Mouse (Mus musculus) gastrocnemius, adult 2 months (tissue): ENCODE data around the gene Dusp14. TPM values are rescaled to one million over a fixed set of nuclear protein-coding genes. Genes with fewer than 3 reads are reported as not detected.

Experiments
- DNase-seq: peaks from one replicate; pipeline ENCODE4 v3.0.0; 2022
- H3K27ac ChIP-seq: fragments of 200-600 bp; 2 replicates; pipeline ENCODE4 v1.8.1; 2022; ENCODE audit warnings: mild to moderate bottlenecking
- H3K4me3 ChIP-seq: fragments of 200-600 bp; 2 replicates; pipeline ENCODE4 v1.8.1; 2022; ENCODE audit warnings: mild to moderate bottlenecking, moderate library complexity
- CTCF ChIP-seq: fragments of 200-600 bp; IDR thresholded peaks from 2 replicates; pipeline ENCODE4 v1.8.1; 2022; ENCODE audit warnings: antibody characterized with exemption, mild to moderate bottlenecking, moderate library complexity
- intact Hi-C: fragments of 180-260 bp; cut with DNase I; formaldehyde crosslinking; loops from one replicate; pipeline ENCODE4 v1.15.1; 2025
- total RNA-seq, 2 experiments: library from RNA; stranded (reverse); gene quantifications; 2 replicates each; pipeline ENCODE4 v1.2.3; 2021

Dusp14 gene
- total RNA-seq, 2 experiments from 2014 or later = 6.1 to 7.9 TPM

GRCm38 (mm10) chr11:84079887-84080286 is 10.8 kb upstream of the Dusp14 start:
- intact Hi-C loops = no loop called here
- no peak for TF ChIP-seq CTCF
- Histone ChIP-seq H3K4me3 (no peak overlapping the region), H3K27ac (peak overlapping the region; percentile 83)
- no peak for DNase-seq

- intact Hi-C loops = no loop called here
- H3K4me3 ChIP-seq = no peak overlapping the region
- H3K27ac ChIP-seq = peak overlapping the region; percentile 83
- DNase-seq = no peak
- no peak for TF ChIP-seq CTCF
Measured at GRCm38 (mm10) chr11:84079361-84079760, 10.3 kb upstream of the Dusp14 start.

GRCm38 (mm10) chr11:84078601-84079000 is 9.5 kb upstream of the Dusp14 start:
- H3K27ac ChIP-seq = peak overlapping the region; percentile 83
- peak overlapping the region; percentile 25 for H3K4me3 ChIP-seq
- peak; percentile 69 for DNase-seq
- intact Hi-C loops = no loop called here
- no peak for TF ChIP-seq CTCF

GRCm38 (mm10) chr11:84077008-84077407 is 7.9 kb upstream of the Dusp14 start:
- no peak overlapping the region for H3K4me3 ChIP-seq
- no peak for TF ChIP-seq CTCF
- DNase-seq = peak; percentile 37
- H3K27ac ChIP-seq = peak overlapping the region; percentile 31; the same call in 1 of the 2 replicates
- intact Hi-C loops = no loop called here

GRCm38 (mm10) chr11:84073816-84074764 is 5.0 kb upstream of the Dusp14 start:
- Histone ChIP-seq H3K4me3 (no peak overlapping the region), H3K27ac (peak overlapping the region; percentile 63)
- intact Hi-C loops = no loop called here
- TF ChIP-seq CTCF = no peak
- peak; percentile 39 for DNase-seq

- TF ChIP-seq CTCF = no peak
- Histone ChIP-seq H3K4me3 (peak overlapping the region; percentile 26), H3K27ac (peak overlapping the region; percentile 63)
- DNase-seq = peak; percentile 62
- intact Hi-C loops = no loop called here
Measured at GRCm38 (mm10) chr11:84072904-84073651, 4.0 kb upstream of the Dusp14 start.

DNA sequence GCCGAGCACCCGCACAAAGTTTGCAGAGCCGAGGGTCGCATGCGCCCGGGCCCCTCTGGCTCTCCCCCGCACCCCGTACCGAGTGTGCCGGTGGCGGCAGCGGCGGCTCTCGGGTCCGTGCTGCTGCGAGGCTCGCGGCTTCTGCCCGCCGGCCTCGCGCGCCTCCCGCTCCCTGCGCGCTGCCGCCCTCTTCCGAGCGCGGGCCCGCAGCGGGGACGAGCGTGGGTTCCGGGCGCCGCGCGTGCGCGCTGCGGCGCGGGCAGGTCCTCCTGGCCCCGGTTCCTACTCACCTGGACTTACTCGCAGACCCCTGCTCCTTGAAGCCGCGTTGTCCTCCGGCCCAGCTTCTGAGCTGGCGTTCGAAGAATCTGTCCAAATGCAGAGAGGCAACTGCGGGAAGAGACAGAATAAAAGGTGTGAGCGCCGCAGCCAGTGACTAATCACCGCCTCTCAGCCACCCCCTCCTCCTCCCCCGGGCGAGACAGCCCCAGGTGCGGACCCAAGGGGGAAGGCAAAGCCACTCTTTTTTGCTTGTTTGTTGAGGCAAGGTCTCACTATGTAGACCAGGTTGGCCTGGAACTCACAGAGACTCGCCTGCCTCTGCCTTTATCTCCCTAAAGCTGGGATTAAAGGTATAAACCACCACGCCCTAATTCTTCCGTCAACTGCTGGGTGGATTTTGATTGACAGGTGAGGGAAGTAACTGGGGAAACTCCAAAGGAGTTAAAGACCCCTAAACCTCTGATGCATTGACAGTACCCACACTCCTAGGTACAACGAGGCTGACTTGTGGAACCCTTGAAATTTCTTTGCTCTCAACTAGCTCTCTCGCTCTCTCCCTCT is 649 bp downstream of the Dusp14 start:
- peak overlapping the region; percentile 92 for H3K27ac ChIP-seq
- intact Hi-C loops = loop anchor here (5.0 kb wide), 1 partner anchor 59 kb away; the partner anchor contains the start of genes Acaca and Tada2a

DNA sequence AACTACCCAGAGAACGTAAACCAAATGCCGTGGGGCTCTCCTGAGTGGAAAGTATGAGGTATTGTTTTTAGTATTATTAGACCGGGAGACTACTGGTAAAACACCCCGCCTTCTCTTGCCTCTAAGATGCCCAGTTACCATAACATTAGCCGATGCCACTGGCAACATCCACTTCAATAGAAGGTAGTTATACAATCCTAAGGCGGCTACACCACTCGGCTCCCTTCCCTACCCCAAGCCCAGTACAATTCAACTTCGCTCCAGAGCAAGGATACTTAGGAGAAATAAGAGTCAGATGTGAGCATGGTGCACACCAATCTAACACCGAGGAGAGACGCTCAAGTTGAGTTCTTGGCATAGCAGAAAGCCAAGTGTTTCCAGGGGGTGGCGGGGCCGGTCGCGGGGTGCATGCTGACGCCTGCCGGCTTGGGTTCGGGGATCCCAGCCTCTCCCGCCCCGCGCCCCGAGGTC is 1.3 kb downstream of the Dusp14 start:
- TF ChIP-seq CTCF = no peak
- intact Hi-C loops = loop anchor here (5.0 kb wide), 1 partner anchor 60 kb away; the partner anchor contains the start of genes Acaca and Tada2a
- peak overlapping the region; percentile 92 for H3K27ac ChIP-seq

More for the DNA sequence above, 649 bp downstream of the Dusp14 start:
- DNase-seq = peak; percentile 81
- TF ChIP-seq CTCF = no peak
- peak overlapping the region; percentile 84 for H3K4me3 ChIP-seq

DNA sequence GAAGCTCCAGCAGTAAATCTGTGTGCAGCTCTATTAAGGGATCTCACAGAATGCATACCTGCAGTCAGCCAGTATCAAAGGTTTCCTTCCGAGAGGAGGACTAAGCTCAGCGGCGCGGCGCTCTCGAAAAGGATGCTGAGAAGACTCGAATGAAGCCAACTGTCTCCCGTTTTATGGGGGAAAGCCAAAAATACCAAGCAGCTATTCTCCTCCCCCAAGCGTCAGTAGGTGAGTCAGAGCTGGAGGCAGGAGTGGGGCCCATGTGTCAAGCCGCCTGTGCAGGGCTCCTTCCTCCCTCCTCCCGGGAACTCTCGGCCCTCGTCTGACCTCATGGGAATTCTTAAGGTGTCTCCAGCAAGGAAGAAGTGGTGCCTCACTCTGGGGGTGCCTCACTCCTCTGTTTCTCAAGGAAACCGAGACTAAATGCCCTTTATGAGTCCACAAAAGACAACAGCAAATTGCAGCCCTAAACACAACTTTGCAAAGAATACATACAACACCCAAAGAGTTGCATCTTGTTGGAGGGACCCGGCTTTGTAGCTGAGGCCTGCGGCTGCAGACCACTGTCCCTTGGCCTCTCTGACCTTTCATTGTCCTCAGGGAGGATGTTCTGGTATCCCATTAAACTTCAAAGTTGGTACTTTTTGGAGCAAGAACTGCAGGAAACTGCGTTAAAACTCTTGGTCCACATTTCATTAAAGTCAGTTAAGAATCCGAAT is 2.0 kb downstream of the Dusp14 start:
- TF ChIP-seq CTCF = no peak
- intact Hi-C loops = loop anchor here (5.0 kb wide), 1 partner anchor 60 kb away; the partner anchor contains the start of genes Acaca and Tada2a

More for the DNA sequence above, 1.3 kb downstream of the Dusp14 start:
- no peak for DNase-seq
- H3K4me3 ChIP-seq = peak overlapping the region; percentile 84

DNA sequence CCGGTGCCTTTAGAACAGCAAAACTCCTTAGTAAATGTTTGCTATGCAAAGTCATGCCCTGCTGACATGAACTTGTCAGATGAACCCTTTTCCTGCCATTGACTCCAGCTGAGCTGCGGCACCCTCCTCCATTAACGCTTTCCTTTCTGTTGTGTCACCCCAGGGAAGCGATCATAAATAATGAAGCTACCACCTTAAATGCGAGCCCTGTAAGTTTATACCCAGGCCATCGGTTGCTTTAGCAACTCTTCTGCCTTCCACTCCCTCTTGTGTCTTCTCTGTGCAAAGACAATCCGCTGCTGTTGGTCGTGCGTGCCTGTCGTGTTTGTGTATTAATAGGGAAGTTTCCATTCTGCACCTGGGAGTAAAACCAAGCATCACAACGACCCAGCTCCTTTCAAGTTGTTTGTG is 3.0 kb downstream of the Dusp14 start:
- peak overlapping the region; percentile 92; the same call in 1 of the 2 replicates for H3K27ac ChIP-seq
- peak; percentile 53 for TF ChIP-seq CTCF
- DNase-seq = peak; percentile 29
- peak overlapping the region; percentile 84 for H3K4me3 ChIP-seq
- intact Hi-C loops = loop anchor here (5.0 kb wide), 1 partner anchor 61 kb away; the partner anchor contains the start of genes Acaca and Tada2a

More for the DNA sequence above, 2.0 kb downstream of the Dusp14 start:
- peak; percentile 60 for DNase-seq
- peak overlapping the region; percentile 92 for H3K27ac ChIP-seq
- H3K4me3 ChIP-seq = peak overlapping the region; percentile 84

GRCm38 (mm10) chr11:84063631-84064209 is 5.3 kb downstream of the Dusp14 start:
- Histone ChIP-seq H3K27ac (no peak overlapping the region), H3K4me3 (no peak overlapping the region)
- no peak for DNase-seq
- intact Hi-C loops = no loop called here
- no peak for TF ChIP-seq CTCF
